Mouse (Mus musculus) neural tube, embryonic 14.5 days (tissue): Measurements from ENCODE around the gene Adamtsl1. TPM values are rescaled to one million over a fixed set of nuclear protein-coding genes. Genes with fewer than 3 reads are reported as not detected.

ENCODE experiments used
- ATAC-seq: fragments of 200-750 bp; cut with Nextera tagmentation; 2 replicates; pipeline ENCODE4 v1.8.0; 2017; ENCODE audit warnings: low read depth, mild to moderate bottlenecking, moderate TSS enrichment, moderate library complexity
- H3K27ac ChIP-seq: fragments of 300-500 bp; sonication (generic); 2 replicates; pipeline ENCODE4 v1.5.1; 2014; ENCODE audit warnings: low read depth, mild to moderate bottlenecking, control low read depth, low read length, moderate library complexity, mixed read lengths
- H3K27me3 ChIP-seq: fragments of 300-500 bp; sonication (generic); 2 replicates; pipeline ENCODE4 v1.6.1; 2014; ENCODE audit warnings: low read length; ENCODE audit not compliant: control insufficient read depth, insufficient read depth
- H3K36me3 ChIP-seq: fragments of 300-500 bp; sonication (generic); 2 replicates; pipeline ENCODE4 v1.6.1; 2014; ENCODE audit warnings: low read length, mixed read lengths; ENCODE audit not compliant: control insufficient read depth, insufficient read depth
- H3K4me1 ChIP-seq: fragments of 300-500 bp; sonication (generic); 2 replicates; pipeline ENCODE4 v1.6.1; 2014; ENCODE audit warnings: low read length; ENCODE audit not compliant: control insufficient read depth, insufficient read depth
- H3K4me2 ChIP-seq: fragments of 300-500 bp; sonication (generic); 2 replicates; pipeline ENCODE4 v1.6.1; 2014; ENCODE audit warnings: mild to moderate bottlenecking, low read depth, low read length, control low read depth
- H3K4me3 ChIP-seq: fragments of 300-500 bp; sonication (generic); 2 replicates; pipeline ENCODE4 v1.5.1; 2014; ENCODE audit warnings: low read depth, low read length, control low read depth, mixed read lengths
- H3K9ac ChIP-seq: fragments of 300-500 bp; sonication (generic); replicated peaks from 2 replicates; pipeline ENCODE4 v1.6.1; 2014; ENCODE audit warnings: low read depth, mild to moderate bottlenecking, control low read depth, low read length, mixed read lengths
- H3K9me3 ChIP-seq: fragments of 300-500 bp; sonication (generic); 2 replicates; pipeline ENCODE4 v1.6.1; 2016; ENCODE audit warnings: low read length; ENCODE audit not compliant: control insufficient read depth
- WGBS: fragments of 180-500 bp; shearing (Covaris S2); extraction: QIAGEN DNeasy Blood & Tissue Kit; methylation state at CpG from one replicate; pipeline ENCODE4 v1.1.7; 2014; 5-methylcytosine and 5-hydroxymethylcytosine counted together
- polyA plus RNA-seq: library from polyadenylated mRNA; unstranded; fragments of >200 nt; fragmentation: Nextera tagmentation; extraction: Ambion mirVana; gene quantifications from 2 replicates; pipeline ENCODE4 v1.2.1, GENCODE M21; 2014

Gene Adamtsl1
- polyA plus RNA-seq, 1 experiment from 2014 or later: 17.6 TPM

DNA sequence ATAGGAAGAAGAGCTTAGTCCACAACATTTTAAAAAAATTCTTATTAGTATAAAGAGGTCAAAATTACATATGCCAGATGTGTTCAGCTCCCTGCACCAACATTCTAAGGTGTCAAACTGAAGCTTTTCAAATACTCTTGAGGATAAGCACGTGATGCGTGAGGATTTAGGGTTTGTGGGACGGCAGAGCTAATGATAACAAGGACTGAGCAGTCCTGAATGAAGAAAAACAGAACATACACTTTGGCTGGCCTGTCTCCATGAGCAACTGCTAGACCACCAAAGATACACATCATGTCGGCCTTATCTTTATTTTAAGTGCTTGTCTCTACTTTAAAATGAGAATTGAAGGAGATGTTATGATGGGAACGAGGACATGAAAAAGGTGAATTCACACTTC, 710.9 kb downstream of the Adamtsl1 start:
- no peaks in the 10 kb centered on the region for H3K27me3 ChIP-seq
- H3K9me3 ChIP-seq: no peaks in the 10 kb centered on the region
- H3K27ac ChIP-seq: no peak overlapping the region
- WGBS: 84% methylated on average over 5 of the region's 5 CpGs
- H3K4me3 ChIP-seq: no peak overlapping the region
- H3K9ac ChIP-seq: no peak overlapping the region
- H3K4me1 ChIP-seq: no peaks in the 10 kb centered on the region
- no peaks in the 10 kb centered on the region for H3K36me3 ChIP-seq
- no peak for ATAC-seq
- no peak overlapping the region for H3K4me2 ChIP-seq

DNA sequence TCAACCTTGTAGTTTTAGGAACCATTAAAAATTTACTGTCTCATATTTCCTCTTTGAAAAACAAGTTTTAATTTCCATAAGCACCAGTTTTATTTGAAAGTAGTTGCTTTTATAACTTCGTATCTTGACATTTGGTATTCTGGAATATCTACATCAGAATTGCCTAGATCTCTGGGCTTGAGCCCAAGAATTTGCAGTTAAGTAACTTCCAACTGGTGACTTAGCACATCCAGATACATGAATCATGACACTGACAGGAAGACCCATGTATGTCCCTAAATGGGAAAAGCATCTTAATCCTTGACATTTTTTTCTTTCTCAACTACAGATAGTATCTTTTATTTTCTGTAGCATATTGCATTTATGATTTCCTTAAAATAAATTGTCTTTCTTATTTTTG, 713.1 kb downstream of the Adamtsl1 start:
- H3K27ac ChIP-seq: no peak overlapping the region
- H3K9me3 ChIP-seq: no peaks in the 10 kb centered on the region
- 83% methylated on average over 1 of the region's 1 CpGs for WGBS
- no peak overlapping the region for H3K4me2 ChIP-seq
- H3K4me3 ChIP-seq: no peak overlapping the region
- no peak overlapping the region for H3K9ac ChIP-seq
- no peaks in the 10 kb centered on the region for H3K36me3 ChIP-seq
- ATAC-seq: no peak
- H3K27me3 ChIP-seq: no peaks in the 10 kb centered on the region
- no peaks in the 10 kb centered on the region for H3K4me1 ChIP-seq

DNA sequence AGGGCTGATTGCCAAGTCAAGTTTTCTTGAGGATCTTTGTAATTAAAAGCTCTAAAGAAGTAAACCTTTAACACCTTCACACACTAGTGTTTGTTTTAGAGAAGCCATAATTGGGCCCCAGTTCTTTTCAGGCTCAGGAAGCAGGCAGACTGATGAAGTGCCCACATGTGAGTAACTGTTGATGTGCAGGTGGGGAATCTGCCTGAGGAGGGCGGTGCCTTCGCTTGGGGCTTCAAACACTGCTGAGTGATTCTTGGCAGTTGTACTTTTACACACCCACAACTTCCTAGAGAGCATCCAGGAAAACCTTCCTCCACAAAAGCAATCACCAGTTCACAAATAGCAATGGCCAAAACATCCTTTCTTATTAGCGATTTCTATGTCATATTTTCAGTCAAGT, 719.2 kb downstream of the Adamtsl1 start:
- no peak for ATAC-seq
- Histone ChIP-seq H3K9ac (no peak overlapping the region), H3K4me3 (no peak overlapping the region), H3K9me3 (no peaks in the 10 kb centered on the region), H3K27ac (no peak overlapping the region), H3K27me3 (no peaks in the 10 kb centered on the region), H3K4me2 (no peak overlapping the region), H3K36me3 (no peaks in the 10 kb centered on the region), H3K4me1 (no peaks in the 10 kb centered on the region)
- WGBS: 91% methylated on average over 3 of the region's 3 CpGs

DNA sequence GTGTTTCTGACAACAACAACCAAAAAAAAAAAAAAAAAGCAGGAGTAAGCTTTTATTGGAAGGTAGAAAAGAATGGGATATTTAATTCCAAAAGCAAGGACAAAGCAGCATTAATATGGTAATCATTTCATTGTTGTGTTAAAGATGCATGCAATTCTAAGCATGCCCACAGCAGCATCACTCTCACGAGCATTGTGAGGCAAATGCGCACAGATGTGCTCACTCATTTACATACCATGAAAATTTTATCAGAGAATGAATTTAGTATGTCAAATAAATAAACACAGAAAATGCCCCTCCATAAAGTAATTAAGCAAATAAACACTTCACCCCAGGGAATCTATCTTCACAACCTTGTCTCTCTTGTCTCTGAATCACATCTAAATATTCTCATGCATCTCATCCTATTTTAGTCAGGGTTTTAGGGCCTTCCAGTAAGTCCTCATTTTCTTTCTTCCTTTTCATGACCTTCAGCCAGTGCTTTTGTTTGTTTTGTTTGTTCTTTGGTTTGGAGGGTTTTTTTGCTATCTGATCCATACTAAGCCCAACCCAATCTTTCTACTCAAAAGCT, 728.0 kb downstream of the Adamtsl1 start:
- Histone ChIP-seq H3K4me2 (no peak overlapping the region), H3K4me1 (no peaks in the 10 kb centered on the region), H3K36me3 (no peaks in the 10 kb centered on the region), H3K9ac (no peak overlapping the region), H3K4me3 (no peak overlapping the region), H3K9me3 (no peaks in the 10 kb centered on the region), H3K27me3 (no peaks in the 10 kb centered on the region), H3K27ac (no peak overlapping the region; the same call in 1 of the 2 replicates)
- 26% methylated on average over 2 of the region's 2 CpGs for WGBS
- ATAC-seq: peak; percentile 90

DNA sequence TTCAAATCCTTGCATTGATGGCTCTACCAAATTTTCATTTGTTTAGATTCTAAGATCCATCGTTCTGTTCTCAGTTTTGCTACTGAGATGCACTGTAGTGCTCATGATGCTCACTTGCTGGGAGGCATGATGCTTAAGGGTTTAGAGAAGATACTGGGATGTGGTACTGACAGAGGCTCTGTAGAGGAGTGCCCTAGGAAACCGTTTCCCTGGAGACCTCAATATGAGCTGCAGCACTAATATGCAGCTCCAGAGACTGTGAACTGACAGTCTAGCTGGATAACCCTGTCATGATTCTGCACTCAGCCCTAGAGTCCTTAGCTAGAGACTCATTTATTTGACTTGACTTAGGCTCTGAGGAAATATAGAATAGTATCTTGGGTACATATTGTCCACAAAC, 756.1 kb downstream of the Adamtsl1 start:
- H3K4me2 ChIP-seq: no peak overlapping the region
- H3K4me1 ChIP-seq: no peaks in the 10 kb centered on the region
- ATAC-seq: no peak
- no peak overlapping the region for H3K9ac ChIP-seq
- H3K4me3 ChIP-seq: no peak overlapping the region
- no peak overlapping the region for H3K27ac ChIP-seq
- 71% methylated on average over 2 of the region's 2 CpGs for WGBS
- no peaks in the 10 kb centered on the region for H3K36me3 ChIP-seq
- H3K9me3 ChIP-seq: no peaks in the 10 kb centered on the region
- H3K27me3 ChIP-seq: no peaks in the 10 kb centered on the region

DNA sequence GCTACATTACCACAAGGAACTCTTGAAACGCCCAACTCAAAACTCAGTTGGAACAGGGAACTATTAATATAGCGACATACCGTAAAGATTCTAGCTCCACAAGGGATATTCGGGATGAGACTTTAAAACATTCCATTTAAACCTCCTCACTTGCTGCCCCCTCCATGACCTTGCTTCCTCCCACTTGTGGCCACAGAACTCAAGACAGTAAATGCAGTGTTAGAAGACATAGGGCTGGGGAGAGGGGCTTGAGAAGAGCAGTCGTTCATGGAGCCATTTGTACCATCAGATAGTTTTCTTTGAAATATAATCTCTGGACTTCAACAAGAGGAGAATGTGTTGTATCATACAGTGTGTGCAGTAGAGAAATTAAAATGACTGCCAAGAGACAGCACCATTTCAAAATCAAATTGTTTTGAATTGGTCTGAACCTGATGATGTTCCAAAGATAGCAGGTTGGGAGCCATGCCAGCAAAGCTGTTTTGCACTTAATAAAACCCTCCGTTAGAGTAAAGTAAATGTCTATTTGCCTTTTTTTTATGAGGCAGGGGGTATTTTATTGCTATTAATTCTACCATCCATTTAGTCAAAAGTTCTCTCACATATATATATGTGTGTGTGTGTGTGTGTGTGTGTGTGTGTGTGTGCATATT, 759.9 kb downstream of the Adamtsl1 start:
- Histone ChIP-seq H3K4me2 (no peak overlapping the region), H3K4me3 (no peak overlapping the region), H3K27ac (no peak overlapping the region), H3K36me3 (no peaks in the 10 kb centered on the region), H3K9me3 (no peaks in the 10 kb centered on the region), H3K4me1 (no peaks in the 10 kb centered on the region), H3K9ac (no peak overlapping the region), H3K27me3 (no peaks in the 10 kb centered on the region)
- 62% methylated on average over 6 of the region's 6 CpGs for WGBS
- ATAC-seq: no peak

DNA sequence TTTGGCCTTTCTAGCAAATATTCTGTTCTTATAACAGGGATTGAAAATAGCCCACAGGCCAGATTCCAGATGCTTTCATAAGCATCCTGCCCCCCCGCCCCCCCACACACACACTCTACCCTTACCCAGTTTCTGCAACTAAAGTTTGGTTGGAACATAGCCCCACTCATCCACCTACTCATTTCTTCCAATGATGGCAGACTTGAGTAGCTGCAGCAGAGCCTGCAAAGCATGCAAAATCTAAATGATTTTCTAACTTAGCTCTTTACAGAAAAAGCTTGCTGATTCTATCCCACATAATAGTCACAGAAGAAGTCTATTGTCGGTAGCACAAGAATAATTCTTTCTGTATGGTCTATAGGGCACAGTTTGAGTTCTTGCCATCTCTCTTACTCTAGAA, 760.7 kb downstream of the Adamtsl1 start:
- Histone ChIP-seq H3K4me1 (no peaks in the 10 kb centered on the region), H3K9ac (no peak overlapping the region), H3K36me3 (no peaks in the 10 kb centered on the region), H3K27me3 (no peaks in the 10 kb centered on the region), H3K9me3 (no peaks in the 10 kb centered on the region), H3K27ac (no peak overlapping the region), H3K4me2 (no peak overlapping the region), H3K4me3 (no peak overlapping the region)
- 71% methylated on average over 2 of the region's 2 CpGs for WGBS
- ATAC-seq: no peak

DNA sequence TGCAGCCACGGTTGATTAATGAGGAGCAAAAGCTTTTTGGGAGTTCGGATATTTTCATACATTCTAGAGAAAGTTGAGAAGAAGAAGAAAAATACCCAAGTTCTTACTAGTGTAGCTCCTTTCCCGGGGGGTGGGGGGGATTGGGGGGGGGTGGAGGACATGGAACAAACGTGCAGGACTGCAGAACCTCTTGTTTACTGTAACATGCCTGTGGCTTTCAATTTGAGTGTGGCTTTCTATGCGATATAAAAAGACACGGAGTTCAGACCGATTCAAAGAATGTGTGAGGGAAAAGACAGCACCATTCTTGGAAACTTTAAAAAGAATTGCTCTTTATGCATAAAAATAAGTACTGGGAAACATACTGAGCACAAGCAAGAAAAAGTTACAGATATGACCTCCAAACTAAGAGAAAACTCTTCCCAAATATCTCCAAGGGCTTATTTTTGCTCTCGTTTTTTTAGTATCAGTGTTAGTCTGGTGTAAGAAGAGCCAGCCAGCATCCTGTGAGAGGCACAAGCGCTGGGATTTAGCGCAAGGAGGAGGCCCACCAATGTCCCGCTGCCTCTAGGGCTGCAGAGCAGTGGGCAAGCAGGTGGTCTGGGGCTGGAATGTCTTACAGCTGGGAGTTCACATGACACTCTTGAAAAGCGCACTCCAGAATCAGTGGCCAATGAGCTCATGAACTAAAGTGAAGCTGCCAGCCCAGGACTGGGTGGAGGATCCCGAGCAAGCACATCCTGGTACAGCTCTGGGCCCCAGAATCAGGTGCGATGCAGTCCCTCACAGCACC, 762.2 kb downstream of the Adamtsl1 start:
- H3K4me1 ChIP-seq: no peaks in the 10 kb centered on the region
- H3K9ac ChIP-seq: no peak overlapping the region
- no peak overlapping the region for H3K27ac ChIP-seq
- no peaks in the 10 kb centered on the region for H3K27me3 ChIP-seq
- no peak overlapping the region for H3K4me2 ChIP-seq
- no peaks in the 10 kb centered on the region for H3K36me3 ChIP-seq
- no peak for ATAC-seq
- H3K4me3 ChIP-seq: no peak overlapping the region
- 78% methylated on average over 14 of the region's 14 CpGs for WGBS
- no peaks in the 10 kb centered on the region for H3K9me3 ChIP-seq

DNA sequence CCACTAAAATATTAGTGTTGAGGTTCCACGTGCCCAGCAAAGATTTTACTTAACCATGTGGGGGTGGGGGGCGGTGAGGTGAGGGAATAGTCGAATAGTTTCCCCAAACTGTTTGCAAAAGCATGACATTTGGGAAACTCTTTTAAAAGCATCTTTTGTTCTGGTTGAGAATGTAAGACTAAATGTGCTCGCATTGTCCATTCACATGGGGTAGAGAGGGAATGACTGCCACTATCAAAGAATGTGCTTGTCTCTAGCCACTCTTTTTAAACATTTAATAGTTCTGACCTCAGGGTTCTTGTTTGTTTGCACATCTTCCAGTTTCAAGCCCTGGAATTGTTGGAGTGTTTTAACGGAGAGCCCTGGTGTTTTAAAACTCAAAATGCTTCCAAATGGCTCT, 764.6 kb downstream of the Adamtsl1 start:
- H3K4me2 ChIP-seq: no peak overlapping the region
- no peak for ATAC-seq
- 30% methylated on average over 5 of the region's 5 CpGs for WGBS
- no peak overlapping the region for H3K9ac ChIP-seq
- no peaks in the 10 kb centered on the region for H3K36me3 ChIP-seq
- no peaks in the 10 kb centered on the region for H3K27me3 ChIP-seq
- no peaks in the 10 kb centered on the region for H3K4me1 ChIP-seq
- no peak overlapping the region for H3K4me3 ChIP-seq
- H3K27ac ChIP-seq: no peak overlapping the region
- no peaks in the 10 kb centered on the region for H3K9me3 ChIP-seq
